Mouse (Mus musculus): ENCODE data around the gene Ganc.
A peak's percentile ranks its signal among the peaks of the same experiment; 100 is the strongest.

Ganc gene

GRCm38 (mm10) chr2:120501136-120501918, 97.6 kb downstream of the Ganc start:
- DNase-seq (ENCODE audit: low spot score in 2 of 2): no peak

DNA sequence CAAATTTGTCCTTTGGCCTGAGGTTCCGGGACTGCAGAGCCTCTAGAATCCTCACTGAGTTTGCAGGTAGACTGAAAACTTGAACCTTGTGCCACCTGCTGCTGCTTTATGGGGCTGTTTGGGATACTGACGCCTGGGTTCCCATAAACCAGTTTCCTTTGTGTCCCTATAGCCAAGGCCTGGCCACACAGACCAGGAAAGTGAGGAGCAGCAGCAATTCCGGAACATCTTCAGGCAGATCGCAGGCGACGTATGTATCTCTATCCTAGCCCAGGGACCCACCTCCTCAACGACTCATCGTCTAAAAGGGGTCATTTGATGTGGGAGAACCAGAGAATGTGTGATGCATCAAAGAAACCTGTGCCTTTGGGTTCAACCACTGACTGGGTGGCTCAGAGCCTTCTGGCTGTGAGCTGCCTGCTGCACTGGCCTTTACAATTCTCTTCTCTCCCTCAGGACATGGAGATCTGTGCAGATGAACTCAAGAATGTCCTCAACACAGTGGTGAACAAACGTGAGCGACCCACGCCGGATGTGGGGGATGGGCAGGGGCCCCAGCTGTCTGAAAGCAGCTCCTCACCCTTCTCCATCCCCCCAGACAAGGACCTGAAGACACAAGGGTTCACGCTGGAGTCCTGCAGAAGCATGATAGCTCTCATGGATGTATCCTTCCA, 98.4 kb downstream of the Ganc start:
- peak in 1 of 2 experiments; percentile 7 for DNase-seq (ENCODE audit: low spot score in 2 of 2)

DNA sequence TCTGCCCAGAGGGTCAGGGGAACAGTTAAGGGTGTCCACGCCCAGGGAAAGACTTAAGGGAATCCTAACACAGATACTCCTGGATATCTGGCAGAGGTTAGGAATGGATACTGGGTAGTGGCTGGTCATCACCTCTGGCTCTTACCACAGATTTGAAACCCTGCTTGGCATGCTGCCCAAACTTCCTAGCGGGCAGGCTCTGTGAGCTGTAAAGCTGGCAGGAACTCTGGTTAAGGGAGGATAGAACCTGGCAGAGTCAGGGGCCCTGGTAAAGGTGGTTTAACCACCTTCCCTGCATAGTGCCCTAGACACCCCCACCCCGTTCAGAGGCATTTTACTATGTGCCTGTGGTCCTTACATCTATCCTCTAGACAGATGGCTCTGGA, 98.9 kb downstream of the Ganc start:
- DNase-seq (ENCODE audit: low spot score in 2 of 2): no peak

DNA sequence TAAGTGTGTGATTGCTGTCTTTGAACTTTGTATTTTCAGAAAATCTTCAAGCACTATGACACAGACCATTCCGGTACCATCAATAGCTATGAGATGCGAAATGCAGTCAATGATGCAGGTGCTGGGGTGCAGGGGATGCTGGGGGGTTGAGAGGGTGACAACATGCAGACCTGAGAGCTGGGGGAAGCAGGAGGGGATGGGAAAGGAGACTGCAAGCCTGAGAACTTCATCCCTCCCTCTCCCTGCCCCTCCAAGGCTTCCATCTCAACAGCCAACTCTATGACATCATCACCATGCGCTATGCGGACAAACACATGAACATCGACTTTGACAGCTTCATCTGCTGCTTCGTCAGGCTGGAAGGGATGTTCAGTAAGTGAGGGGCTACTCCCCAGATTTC, 99.4 kb downstream of the Ganc start:
- DNase-seq (ENCODE audit: low spot score in 2 of 2): no peak

DNA sequence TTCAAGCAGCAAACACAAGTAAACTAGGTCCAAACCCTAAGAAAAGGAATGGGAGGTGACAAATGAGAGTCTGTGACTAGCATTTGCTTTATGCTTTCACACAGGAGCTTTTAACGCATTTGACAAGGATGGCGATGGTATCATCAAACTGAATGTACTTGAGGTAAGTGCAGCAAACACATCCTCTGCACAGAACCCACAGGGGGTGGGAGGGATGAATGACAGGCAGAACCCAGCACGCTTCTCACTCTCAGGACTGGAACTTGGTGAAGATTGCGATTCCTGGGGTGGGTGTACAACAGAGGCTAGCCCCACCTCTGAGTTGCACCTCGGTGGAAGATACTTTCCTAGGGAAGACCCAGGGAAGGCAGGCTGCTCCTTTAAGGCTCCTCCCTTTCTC, 100.3 kb downstream of the Ganc start:
- DNase-seq (ENCODE audit: low spot score in 2 of 2): no peak
